Mouse (Mus musculus): ENCODE measurements around the gene Tmem132c. TPM values are rescaled to one million over a fixed set of nuclear protein-coding genes. Genes with fewer than 3 reads are reported as not detected.
"Not testable (repeated sequence)": the region's sequence is repeated elsewhere in the genome, so short reads cannot be mapped to it uniquely, and the experiment has no call there.

The Tmem132c gene
- polyA plus RNA-seq, 1 experiment from 2014 or later = 35.1 TPM

- H3K27ac ChIP-seq (replicated peaks) = no peak overlapping the region
- 62% methylated on average over 2 of the region's 2 CpGs for WGBS
- no peaks in the 10 kb centered on the region for H3K27me3 ChIP-seq (replicated peaks; ENCODE audit: low read depth, poor library complexity, severe bottlenecking)
- no peaks in the 10 kb centered on the region for H3K36me3 ChIP-seq (replicated peaks)
- H3K9me3 ChIP-seq = no peaks in the 10 kb centered on the region
- H3K4me1 ChIP-seq = peaks cover 41% of the 10 kb centered on the region
- no peak for DNase-seq (ENCODE audit: low spot score)
- no peak overlapping the region for H3K4me3 ChIP-seq
Observed at GRCm38 (mm10) chr5:127353002-127353401, 111.4 kb downstream of the Tmem132c start.

- peaks cover 24% of the 10 kb centered on the region for H3K4me1 ChIP-seq
- peaks cover 14% of the 10 kb centered on the region for H3K36me3 ChIP-seq (replicated peaks)
- 16% methylated on average over 8 of the region's 8 CpGs for WGBS
- H3K27me3 ChIP-seq (replicated peaks; ENCODE audit: low read depth, poor library complexity, severe bottlenecking) = no peaks in the 10 kb centered on the region
- DNase-seq (ENCODE audit: low spot score) = peak; percentile 52
- no peak overlapping the region for H3K4me3 ChIP-seq
- H3K27ac ChIP-seq (replicated peaks) = peak overlapping the region; percentile 54
- no peaks in the 10 kb centered on the region for H3K9me3 ChIP-seq
Observed at GRCm38 (mm10) chr5:127355836-127356235, 114.2 kb downstream of the Tmem132c start.

GRCm38 (mm10) chr5:127357878-127358277 is 116.3 kb downstream of the Tmem132c start:
- WGBS = 88% methylated on average over 4 of the region's 4 CpGs
- not testable (repeated sequence) for DNase-seq (ENCODE audit: low spot score); H3K27ac ChIP-seq (replicated peaks); H3K9me3 ChIP-seq; H3K4me3 ChIP-seq; H3K27me3 ChIP-seq (replicated peaks; ENCODE audit: low read depth, poor library complexity, severe bottlenecking)
- Histone ChIP-seq H3K4me1 (peaks cover 23% of the 10 kb centered on the region), H3K36me3 (replicated peaks) (peaks cover 19% of the 10 kb centered on the region)

DNA sequence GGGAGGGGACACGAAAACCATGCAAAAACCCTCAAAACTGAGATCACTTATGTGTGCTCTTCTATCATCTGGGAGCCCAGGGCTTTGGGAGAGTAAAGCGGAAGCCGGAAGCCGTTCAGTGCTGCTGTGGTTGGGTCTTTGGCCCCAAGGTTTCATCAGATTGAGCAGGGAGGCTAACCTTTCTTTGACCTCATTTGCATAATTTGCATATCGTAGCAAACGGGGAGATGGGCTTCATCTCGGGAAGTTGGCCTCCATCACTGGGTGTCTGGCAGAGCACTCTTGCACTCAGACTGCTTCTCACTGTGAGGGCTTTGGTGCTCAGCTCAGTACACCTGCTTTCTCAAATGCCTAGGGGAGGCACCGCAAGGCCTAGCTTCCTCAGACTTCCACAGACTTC is 119.5 kb downstream of the Tmem132c start:
- DNase-seq (ENCODE audit: low spot score) = no peak
- no peaks in the 10 kb centered on the region for H3K27me3 ChIP-seq (replicated peaks; ENCODE audit: low read depth, poor library complexity, severe bottlenecking)
- H3K27ac ChIP-seq (replicated peaks) = no peak overlapping the region
- H3K4me3 ChIP-seq = no peak overlapping the region
- peaks cover 26% of the 10 kb centered on the region for H3K36me3 ChIP-seq (replicated peaks)
- peaks cover 13% of the 10 kb centered on the region for H3K4me1 ChIP-seq
- WGBS = 74% methylated on average over 8 of the region's 8 CpGs
- H3K9me3 ChIP-seq = peaks cover 2% of the 10 kb centered on the region; the same call in 1 of the 2 replicates

- H3K9me3 ChIP-seq = peaks cover 4% of the 10 kb centered on the region; the same call in 1 of the 2 replicates
- WGBS = 7% methylated on average over 1 of the region's 1 CpGs
- H3K36me3 ChIP-seq (replicated peaks) = peaks cover 17% of the 10 kb centered on the region
- no peak overlapping the region for H3K4me3 ChIP-seq
- H3K27me3 ChIP-seq (replicated peaks; ENCODE audit: low read depth, poor library complexity, severe bottlenecking) = no peaks in the 10 kb centered on the region
- peaks cover 20% of the 10 kb centered on the region for H3K4me1 ChIP-seq
- no peak for DNase-seq (ENCODE audit: low spot score)
- H3K27ac ChIP-seq (replicated peaks) = no peak overlapping the region
Observed at GRCm38 (mm10) chr5:127365061-127365460, 123.5 kb downstream of the Tmem132c start.

- Histone ChIP-seq H3K9me3 (peaks cover 4% of the 10 kb centered on the region; the same call in 1 of the 2 replicates), H3K4me3 (no peak overlapping the region), H3K4me1 (peaks cover 35% of the 10 kb centered on the region), H3K36me3 (replicated peaks) (peaks cover 7% of the 10 kb centered on the region), H3K27ac (replicated peaks) (no peak overlapping the region), H3K27me3 (replicated peaks; ENCODE audit: low read depth, poor library complexity, severe bottlenecking) (no peaks in the 10 kb centered on the region)
- WGBS = 96% methylated on average over 3 of the region's 3 CpGs
- DNase-seq (ENCODE audit: low spot score) = no peak
Observed at GRCm38 (mm10) chr5:127368191-127368590, 126.6 kb downstream of the Tmem132c start.

DNA sequence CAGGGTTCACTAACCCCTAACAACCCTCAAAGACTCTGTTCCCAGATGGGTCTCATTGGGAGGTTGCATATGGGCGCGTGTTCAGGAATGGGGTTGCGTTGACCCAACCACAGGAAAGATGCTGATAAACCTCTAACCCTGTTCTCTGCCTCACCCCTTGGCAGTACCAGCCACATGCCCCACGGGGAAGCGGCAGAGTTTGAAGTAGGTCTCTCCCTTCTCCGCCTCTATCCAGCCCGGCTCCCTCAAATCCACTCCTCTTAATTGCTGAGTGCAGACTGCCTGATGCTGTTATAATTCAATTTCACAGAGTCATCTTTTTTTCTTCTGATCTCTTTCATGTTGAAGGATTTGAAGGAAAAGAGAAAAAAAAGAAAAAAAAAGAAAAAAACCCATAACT is 128.2 kb downstream of the Tmem132c start:
- Histone ChIP-seq H3K27me3 (replicated peaks; ENCODE audit: low read depth, poor library complexity, severe bottlenecking) (no peaks in the 10 kb centered on the region), H3K4me1 (peaks cover 35% of the 10 kb centered on the region), H3K36me3 (replicated peaks) (peaks cover 7% of the 10 kb centered on the region), H3K4me3 (no peak overlapping the region), H3K27ac (replicated peaks) (peak overlapping the region; percentile 79), H3K9me3 (peaks cover 4% of the 10 kb centered on the region; the same call in 1 of the 2 replicates)
- WGBS = 56% methylated on average over 7 of the region's 7 CpGs
- peak; percentile 29 for DNase-seq (ENCODE audit: low spot score)

- no peak overlapping the region for H3K4me3 ChIP-seq
- H3K27ac ChIP-seq (replicated peaks) = peak overlapping the region; percentile 79
- no peaks in the 10 kb centered on the region for H3K27me3 ChIP-seq (replicated peaks; ENCODE audit: low read depth, poor library complexity, severe bottlenecking)
- peaks cover 4% of the 10 kb centered on the region; the same call in 1 of the 2 replicates for H3K9me3 ChIP-seq
- H3K36me3 ChIP-seq (replicated peaks) = peaks cover 6% of the 10 kb centered on the region
- DNase-seq (ENCODE audit: low spot score) = peak; percentile 85
- 8% methylated on average over 3 of the region's 3 CpGs for WGBS
- H3K4me1 ChIP-seq = peaks cover 35% of the 10 kb centered on the region
Observed at GRCm38 (mm10) chr5:127370503-127370902, 128.9 kb downstream of the Tmem132c start.

- Histone ChIP-seq H3K27ac (replicated peaks) (no peak overlapping the region), H3K9me3 (no peaks in the 10 kb centered on the region), H3K4me1 (peaks cover 42% of the 10 kb centered on the region), H3K36me3 (replicated peaks) (no peaks in the 10 kb centered on the region), H3K4me3 (no peak overlapping the region), H3K27me3 (replicated peaks; ENCODE audit: low read depth, poor library complexity, severe bottlenecking) (no peaks in the 10 kb centered on the region)
- WGBS = 74% methylated on average over 9 of the region's 9 CpGs
- no peak for DNase-seq (ENCODE audit: low spot score)
Observed at GRCm38 (mm10) chr5:127374251-127374650, 132.6 kb downstream of the Tmem132c start.

DNA sequence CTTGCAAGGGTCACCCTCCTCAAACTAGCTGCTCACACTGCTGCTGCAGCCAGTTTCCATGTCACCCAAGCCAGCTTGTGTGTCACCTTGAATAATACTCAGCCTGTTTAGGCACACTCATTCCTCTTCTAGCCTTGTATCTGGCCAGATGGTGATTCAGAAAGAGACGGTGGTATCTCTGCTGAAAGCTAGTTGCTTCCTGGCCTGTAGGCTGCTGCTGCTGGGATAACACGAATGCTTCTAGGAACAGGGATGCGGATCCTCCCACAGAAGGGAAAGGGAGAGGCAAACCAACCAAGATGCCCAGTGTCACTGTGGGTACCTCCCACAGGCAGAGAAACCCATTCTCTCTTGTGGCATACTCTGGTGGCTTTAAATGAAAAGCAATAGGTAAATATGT is 134.0 kb downstream of the Tmem132c start:
- WGBS = 91% methylated on average over 3 of the region's 3 CpGs

GRCm38 (mm10) chr5:127378521-127378920 is 136.9 kb downstream of the Tmem132c start:
- 51% methylated on average over 5 of the region's 5 CpGs for WGBS
- H3K9me3 ChIP-seq = no peaks in the 10 kb centered on the region

More for the DNA sequence above, 134.0 kb downstream of the Tmem132c start:
- DNase-seq (ENCODE audit: low spot score) = no peak
- peaks cover 28% of the 10 kb centered on the region for H3K4me1 ChIP-seq
- no peak overlapping the region for H3K27ac ChIP-seq (replicated peaks)
- H3K9me3 ChIP-seq = no peaks in the 10 kb centered on the region
- no peak overlapping the region for H3K4me3 ChIP-seq
- no peaks in the 10 kb centered on the region for H3K36me3 ChIP-seq (replicated peaks)
- H3K27me3 ChIP-seq (replicated peaks; ENCODE audit: low read depth, poor library complexity, severe bottlenecking) = no peaks in the 10 kb centered on the region

DNA sequence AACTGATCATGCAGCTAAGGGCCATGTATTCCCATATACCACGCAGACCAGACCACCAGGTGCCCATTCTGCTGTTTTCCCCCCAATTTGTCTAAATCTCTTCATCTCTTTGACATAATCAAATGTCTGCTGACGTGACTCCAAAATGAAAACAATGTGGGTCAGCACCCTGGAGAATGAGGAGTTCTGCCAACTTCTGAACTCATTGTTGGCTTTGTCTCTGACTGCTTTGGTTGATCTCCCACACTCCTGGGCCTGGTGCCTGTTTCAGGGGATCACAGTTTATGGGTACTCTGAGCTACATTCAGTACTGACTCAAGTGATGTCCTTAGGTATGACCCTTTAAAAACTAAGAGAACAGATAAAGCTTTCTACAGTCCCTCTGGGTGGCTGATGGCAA is 137.7 kb downstream of the Tmem132c start:
- WGBS = 80% methylated on average over 2 of the region's 2 CpGs
- Histone ChIP-seq H3K36me3 (replicated peaks) (no peaks in the 10 kb centered on the region), H3K4me3 (no peak overlapping the region), H3K27ac (replicated peaks) (no peak overlapping the region), H3K4me1 (peaks cover 12% of the 10 kb centered on the region), H3K27me3 (replicated peaks; ENCODE audit: low read depth, poor library complexity, severe bottlenecking) (no peaks in the 10 kb centered on the region), H3K9me3 (no peaks in the 10 kb centered on the region)
- DNase-seq (ENCODE audit: low spot score) = no peak

More at GRCm38 (mm10) chr5:127378521-127378920, 136.9 kb downstream of the Tmem132c start:
- no peak overlapping the region for H3K4me3 ChIP-seq
- H3K27ac ChIP-seq (replicated peaks) = no peak overlapping the region
- H3K27me3 ChIP-seq (replicated peaks; ENCODE audit: low read depth, poor library complexity, severe bottlenecking) = no peaks in the 10 kb centered on the region
- no peaks in the 10 kb centered on the region for H3K36me3 ChIP-seq (replicated peaks)
- no peak for DNase-seq (ENCODE audit: low spot score)
- H3K4me1 ChIP-seq = peaks cover 12% of the 10 kb centered on the region

- Histone ChIP-seq H3K36me3 (replicated peaks) (no peaks in the 10 kb centered on the region), H3K4me3 (no peak overlapping the region), H3K9me3 (no peaks in the 10 kb centered on the region), H3K4me1 (peaks cover 12% of the 10 kb centered on the region), H3K27me3 (replicated peaks; ENCODE audit: low read depth, poor library complexity, severe bottlenecking) (no peaks in the 10 kb centered on the region), H3K27ac (replicated peaks) (no peak overlapping the region)
- no peak for DNase-seq (ENCODE audit: low spot score)
- 86% methylated on average over 4 of the region's 4 CpGs for WGBS
Observed at GRCm38 (mm10) chr5:127381216-127381615, 139.6 kb downstream of the Tmem132c start.
